Mouse (Mus musculus): ENCODE data around the gene Ccdc113. TPM values are rescaled to one million over a fixed set of nuclear protein-coding genes. Genes with fewer than 3 reads are reported as not detected.

Ccdc113 gene
- total RNA-seq, 1 experiment from 2014 or later: not detected

DNA sequence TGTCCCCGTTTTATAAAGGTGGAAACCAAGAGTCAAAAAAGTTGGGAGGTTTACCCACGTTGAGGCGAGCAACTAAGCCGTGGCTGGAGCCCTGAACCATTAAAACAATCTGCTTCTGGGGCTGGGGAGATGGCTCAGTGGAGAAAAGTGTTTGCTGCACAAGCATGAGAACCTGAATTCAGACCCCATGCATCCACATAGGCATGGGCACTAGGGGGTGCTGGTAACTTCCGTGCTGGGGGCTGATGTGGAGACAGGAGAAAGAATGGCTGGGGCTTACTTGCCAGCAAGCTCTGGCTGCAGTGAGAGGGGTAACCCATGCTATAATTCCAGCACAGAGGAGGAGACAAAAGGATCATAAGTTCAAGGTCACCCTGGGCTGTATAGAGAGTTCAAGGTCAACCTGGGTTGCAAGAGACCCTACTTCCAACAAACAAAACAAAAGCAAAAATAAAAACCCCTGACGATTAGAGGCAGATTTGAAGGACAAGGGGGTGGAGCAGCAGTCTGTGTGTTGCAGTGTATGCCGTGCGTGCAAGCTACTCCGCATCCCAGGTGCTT, 5.1 kb upstream of the Ccdc113 start:
- no peak for ATAC-seq (replicated peaks; ENCODE audit: low read depth, poor library complexity, severe bottlenecking)

- ATAC-seq (replicated peaks; ENCODE audit: low read depth, poor library complexity, severe bottlenecking): no peak
Measured at GRCm38 (mm10) chr8:95532206-95532605, 1.7 kb upstream of the Ccdc113 start.

DNA sequence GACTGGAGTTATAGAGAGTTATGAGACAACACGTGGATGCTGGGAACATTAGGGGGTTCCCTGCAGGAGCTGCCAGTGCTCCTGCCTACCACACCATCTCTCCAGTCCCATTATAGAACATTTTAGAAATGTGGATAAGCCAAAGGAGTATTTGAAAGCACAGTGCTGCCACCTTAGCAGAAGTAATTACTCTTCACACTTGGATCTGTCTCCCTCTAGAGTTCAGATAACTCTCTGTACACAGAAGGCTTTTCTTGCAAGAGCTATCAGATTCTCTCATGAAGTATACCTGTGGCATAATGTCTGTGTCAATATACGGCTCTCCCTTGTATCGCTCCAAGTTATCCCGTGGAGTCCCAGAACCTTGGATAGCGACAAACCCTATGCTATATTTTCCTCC, 5.6 kb downstream of the Ccdc113 start:
- no peak for ATAC-seq (replicated peaks; ENCODE audit: low read depth, poor library complexity, severe bottlenecking)

DNA sequence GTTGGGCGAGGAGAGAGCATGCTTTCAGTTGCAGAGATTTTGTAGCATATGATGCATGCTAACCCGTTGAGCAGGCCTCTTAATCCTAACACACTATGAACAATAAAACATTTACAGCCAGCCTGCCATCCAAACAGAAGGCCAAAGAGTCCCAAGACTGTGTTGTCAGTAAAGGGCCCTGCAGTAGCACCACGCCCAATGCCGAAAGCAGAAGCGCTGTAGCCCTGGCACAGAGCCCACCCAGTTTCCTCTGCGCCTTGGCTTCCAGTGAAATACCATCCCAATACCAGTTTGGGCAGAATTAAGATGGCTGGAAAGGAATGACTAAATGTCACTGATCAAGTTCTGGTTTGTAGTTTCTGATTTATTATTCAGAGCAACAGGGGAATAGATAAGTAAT, 8.3 kb downstream of the Ccdc113 start:
- no peak for ATAC-seq (replicated peaks; ENCODE audit: low read depth, poor library complexity, severe bottlenecking)

- no peak for ATAC-seq (replicated peaks; ENCODE audit: low read depth, poor library complexity, severe bottlenecking)
Measured at GRCm38 (mm10) chr8:95543065-95543464, 9.2 kb downstream of the Ccdc113 start.

DNA sequence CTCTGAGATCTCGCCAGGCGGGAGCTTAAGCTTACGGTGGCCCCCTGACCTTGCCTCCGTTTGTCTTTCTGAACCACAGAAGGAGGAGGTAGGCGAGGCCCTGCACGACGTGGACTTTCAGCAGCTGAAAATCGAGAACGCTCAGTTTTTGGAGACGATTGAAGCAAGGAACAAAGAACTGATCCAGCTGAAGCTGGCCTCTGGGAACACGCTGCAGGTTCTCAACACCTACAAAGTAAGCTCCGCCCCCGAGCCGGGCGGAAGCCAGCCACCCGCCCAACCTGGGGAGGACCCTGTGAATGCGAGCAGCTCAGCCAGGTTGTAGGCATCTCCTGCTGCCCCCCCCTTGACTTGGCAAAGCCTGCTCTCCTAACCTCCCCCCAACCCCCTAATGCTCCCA, 11.9 kb downstream of the Ccdc113 start:
- ATAC-seq (replicated peaks; ENCODE audit: low read depth, poor library complexity, severe bottlenecking): no peak

GRCm38 (mm10) chr8:95546986-95547385, 13.1 kb downstream of the Ccdc113 start:
- no peak for ATAC-seq (replicated peaks; ENCODE audit: low read depth, poor library complexity, severe bottlenecking)

DNA sequence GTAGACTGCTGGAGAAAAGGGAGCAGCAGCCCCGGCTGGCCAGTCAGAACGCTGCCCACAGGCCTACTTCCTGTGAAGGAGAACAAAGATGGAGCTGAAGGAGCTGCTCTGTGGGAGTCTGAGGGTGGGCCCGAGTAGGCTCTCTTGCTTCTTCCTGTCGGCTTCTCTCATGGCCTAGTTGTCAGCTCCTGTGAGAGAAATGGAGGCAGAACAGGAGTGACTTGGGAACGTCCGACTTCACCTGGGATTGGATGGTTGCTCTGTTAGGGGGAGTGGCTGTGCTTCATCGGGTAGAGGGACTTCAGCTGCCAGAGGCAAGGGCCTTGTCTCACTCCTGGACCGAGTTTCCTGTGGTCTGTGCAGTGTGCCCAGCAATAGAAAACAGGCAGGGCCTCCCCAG, 14.0 kb downstream of the Ccdc113 start:
- no peak for ATAC-seq (replicated peaks; ENCODE audit: low read depth, poor library complexity, severe bottlenecking)

- ATAC-seq (replicated peaks; ENCODE audit: low read depth, poor library complexity, severe bottlenecking): no peak
Measured at GRCm38 (mm10) chr8:95549871-95550829, 16.3 kb downstream of the Ccdc113 start.

GRCm38 (mm10) chr8:95551577-95551976, 17.7 kb downstream of the Ccdc113 start:
- no peak for ATAC-seq (replicated peaks; ENCODE audit: low read depth, poor library complexity, severe bottlenecking)

DNA sequence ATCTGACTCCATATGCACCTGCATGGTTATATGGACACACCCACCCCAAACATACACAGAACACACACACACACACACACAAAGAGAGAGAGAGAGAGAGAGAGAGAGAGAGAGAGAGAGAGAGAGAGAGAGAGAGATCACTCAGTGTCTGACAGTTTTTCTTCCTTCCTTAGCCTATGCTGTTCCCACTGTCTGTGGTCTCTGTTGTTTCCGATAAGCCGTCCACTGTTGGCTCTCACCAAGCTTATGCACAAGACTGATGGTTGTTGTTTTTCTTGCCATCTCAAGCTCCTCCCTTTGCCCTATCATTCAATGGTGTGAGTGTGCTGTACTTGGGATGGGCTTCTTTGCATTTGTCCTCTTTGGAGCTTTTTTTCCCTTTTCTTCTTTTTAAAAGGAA, 22.1 kb downstream of the Ccdc113 start:
- no peak for ATAC-seq (replicated peaks; ENCODE audit: low read depth, poor library complexity, severe bottlenecking)

- no peak for ATAC-seq (replicated peaks; ENCODE audit: low read depth, poor library complexity, severe bottlenecking)
Measured at GRCm38 (mm10) chr8:95566217-95566616, 32.3 kb downstream of the Ccdc113 start.

DNA sequence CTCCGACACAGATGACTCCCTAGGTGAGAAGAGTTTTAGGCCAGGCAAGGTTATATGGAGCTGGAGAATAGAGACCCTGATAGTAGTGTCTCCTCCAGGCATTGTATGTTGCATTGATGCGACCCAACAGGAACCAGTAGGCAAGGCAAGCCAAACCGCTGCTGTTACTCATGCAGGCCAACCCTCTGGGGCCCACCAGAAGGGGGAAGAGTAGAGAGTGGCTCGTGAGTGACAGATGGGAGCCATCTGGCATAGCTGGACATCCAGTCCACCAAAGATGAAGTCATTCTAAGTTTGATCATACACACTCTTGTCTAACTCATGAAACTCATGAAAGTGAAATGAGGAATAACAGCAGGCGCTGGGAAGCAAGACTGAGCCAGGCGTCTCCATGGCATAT, 32.9 kb downstream of the Ccdc113 start:
- no peak for ATAC-seq (replicated peaks; ENCODE audit: low read depth, poor library complexity, severe bottlenecking)

GRCm38 (mm10) chr8:95573146-95573545, 39.3 kb downstream of the Ccdc113 start:
- no peak for ATAC-seq (replicated peaks; ENCODE audit: low read depth, poor library complexity, severe bottlenecking)

- ATAC-seq (replicated peaks; ENCODE audit: low read depth, poor library complexity, severe bottlenecking): no peak
Measured at GRCm38 (mm10) chr8:95576240-95576639, 42.4 kb downstream of the Ccdc113 start, which contains the start of gene Prss54. Gene Prss54 (minus strand): TSS chr8:95576340.

GRCm38 (mm10) chr8:95587339-95587738, 53.5 kb downstream of the Ccdc113 start:
- no peak for ATAC-seq (replicated peaks; ENCODE audit: low read depth, poor library complexity, severe bottlenecking)

DNA sequence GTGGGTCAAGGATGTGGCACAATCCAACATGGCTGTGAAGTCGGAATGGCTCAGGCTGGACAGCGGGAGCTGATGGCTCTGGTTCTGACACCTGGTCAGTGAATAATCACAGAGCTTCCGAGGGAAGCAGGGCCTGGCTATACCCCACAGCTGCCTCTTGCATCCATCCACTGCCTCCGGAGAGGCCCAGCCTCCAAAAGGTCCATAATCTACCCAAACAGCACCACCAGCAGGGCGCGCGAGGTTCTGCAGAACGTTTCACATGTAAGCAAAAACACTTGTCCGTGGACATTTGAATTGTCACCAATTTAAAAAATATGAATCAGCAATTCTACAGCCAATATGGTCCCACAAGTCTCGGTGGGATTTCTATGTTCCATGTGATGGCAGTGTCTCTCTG, 55.4 kb downstream of the Ccdc113 start:
- no peak for ATAC-seq (replicated peaks; ENCODE audit: low read depth, poor library complexity, severe bottlenecking)

DNA sequence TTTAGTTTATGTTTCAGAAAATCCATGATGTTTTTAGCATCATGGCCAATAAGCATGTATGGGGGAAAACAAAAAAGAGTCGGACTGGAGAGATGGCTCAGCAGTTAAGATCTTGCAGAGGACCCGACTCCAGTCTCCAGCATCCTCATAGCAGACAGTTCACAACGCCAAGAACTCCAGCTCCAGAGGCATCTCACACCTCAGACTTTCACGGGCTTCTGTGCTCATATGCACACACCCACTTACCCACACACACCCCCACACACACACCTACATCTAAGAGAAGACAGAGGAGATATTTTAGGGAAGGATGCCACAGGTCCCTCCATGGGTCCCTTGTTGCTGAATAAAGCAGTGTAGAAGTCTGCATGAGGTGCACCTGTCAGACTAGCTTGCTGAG, 56.7 kb downstream of the Ccdc113 start:
- no peak for ATAC-seq (replicated peaks; ENCODE audit: low read depth, poor library complexity, severe bottlenecking)

DNA sequence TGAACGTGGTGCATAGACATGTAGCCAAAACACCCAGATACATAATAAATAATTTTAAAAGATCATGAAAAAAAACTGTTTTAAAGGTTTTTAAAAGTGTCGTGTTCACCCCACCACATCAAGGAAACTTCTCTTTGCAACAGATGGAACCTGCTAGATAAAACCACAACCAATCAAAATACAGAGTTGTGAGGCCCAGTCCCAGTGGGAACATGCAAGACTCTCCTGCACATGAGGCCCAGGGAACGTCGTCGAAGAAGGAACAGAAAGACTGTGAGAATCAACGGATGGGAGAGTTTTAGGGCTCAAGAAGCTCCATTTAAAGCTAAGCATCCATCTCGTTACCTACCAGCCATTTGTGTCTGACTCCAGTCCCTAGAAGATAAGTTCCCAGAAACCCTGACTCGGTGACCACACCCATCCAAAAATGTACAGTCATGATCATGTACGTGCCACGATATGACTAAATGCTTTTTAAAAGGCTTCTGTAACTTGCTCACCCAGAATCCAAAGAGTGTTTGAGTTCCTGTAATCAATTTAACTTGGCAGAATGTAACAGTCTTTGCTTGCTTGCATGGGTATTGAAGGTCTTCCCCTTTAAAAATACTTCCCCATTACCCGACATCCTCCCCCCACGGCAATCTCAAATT, 58.4 kb downstream of the Ccdc113 start:
- ATAC-seq (replicated peaks; ENCODE audit: low read depth, poor library complexity, severe bottlenecking): peak; percentile 71

- peak; percentile 35; the same call in 1 of the 2 replicates for ATAC-seq (replicated peaks; ENCODE audit: low read depth, poor library complexity, severe bottlenecking)
Measured at GRCm38 (mm10) chr8:95593439-95594393, 59.8 kb downstream of the Ccdc113 start.
